Mouse (Mus musculus) liver, embryonic 12.5 days (tissue): ENCODE measurements at regions not wholly inside any gene's neighbourhood (a gene's known extent, or its start where the extent isn't known, plus 50 kb on each side); places are given as distances from the start of the nearest gene placed in this dataset.

Experiments used
- ATAC-seq: fragments of 200-750 bp; cut with Nextera tagmentation; 2 replicates; pipeline ENCODE4 v1.8.0; 2017; ENCODE audit warnings: moderate number of reproducible peaks, mild to moderate bottlenecking, moderate library complexity
- H3K27ac ChIP-seq: fragments of 300-500 bp; sonication (generic); 2 replicates; pipeline ENCODE4 v1.5.1; 2016; ENCODE audit warnings: mild to moderate bottlenecking
- H3K27me3 ChIP-seq: fragments of 300-500 bp; sonication (generic); replicated peaks from 2 replicates; pipeline ENCODE4 v1.6.1; 2016; ENCODE audit warnings: mild to moderate bottlenecking, moderate library complexity
- H3K36me3 ChIP-seq: fragments of 300-500 bp; sonication (generic); 2 replicates; pipeline ENCODE4 v1.6.1; 2016; ENCODE audit warnings: mild to moderate bottlenecking, moderate library complexity
- H3K4me1 ChIP-seq: fragments of 300-500 bp; sonication (generic); 2 replicates; pipeline ENCODE4 v1.6.1; 2016
- H3K4me2 ChIP-seq: fragments of 300-500 bp; sonication (generic); 2 replicates; pipeline ENCODE4 v1.6.1; 2016; ENCODE audit warnings: mild to moderate bottlenecking, moderate library complexity
- H3K4me3 ChIP-seq: fragments of 300-500 bp; sonication (generic); 2 replicates; pipeline ENCODE4 v1.5.1; 2016; ENCODE audit warnings: mild to moderate bottlenecking, moderate library complexity
- H3K9ac ChIP-seq: fragments of 300-500 bp; sonication (generic); 2 replicates; pipeline ENCODE4 v1.6.1; 2016; ENCODE audit warnings: mild to moderate bottlenecking, moderate library complexity
- H3K9me3 ChIP-seq: fragments of 300-500 bp; sonication (generic); replicated peaks from 2 replicates; pipeline ENCODE4 v1.6.1; 2016; ENCODE audit warnings: mild to moderate bottlenecking, moderate library complexity
- WGBS: fragments of 180-500 bp; shearing (Covaris S2); methylation state at CpG from one replicate; pipeline ENCODE4 v1.1.7; 2016; ENCODE audit not compliant: insufficient replicate concordance; 5-methylcytosine and 5-hydroxymethylcytosine counted together

DNA sequence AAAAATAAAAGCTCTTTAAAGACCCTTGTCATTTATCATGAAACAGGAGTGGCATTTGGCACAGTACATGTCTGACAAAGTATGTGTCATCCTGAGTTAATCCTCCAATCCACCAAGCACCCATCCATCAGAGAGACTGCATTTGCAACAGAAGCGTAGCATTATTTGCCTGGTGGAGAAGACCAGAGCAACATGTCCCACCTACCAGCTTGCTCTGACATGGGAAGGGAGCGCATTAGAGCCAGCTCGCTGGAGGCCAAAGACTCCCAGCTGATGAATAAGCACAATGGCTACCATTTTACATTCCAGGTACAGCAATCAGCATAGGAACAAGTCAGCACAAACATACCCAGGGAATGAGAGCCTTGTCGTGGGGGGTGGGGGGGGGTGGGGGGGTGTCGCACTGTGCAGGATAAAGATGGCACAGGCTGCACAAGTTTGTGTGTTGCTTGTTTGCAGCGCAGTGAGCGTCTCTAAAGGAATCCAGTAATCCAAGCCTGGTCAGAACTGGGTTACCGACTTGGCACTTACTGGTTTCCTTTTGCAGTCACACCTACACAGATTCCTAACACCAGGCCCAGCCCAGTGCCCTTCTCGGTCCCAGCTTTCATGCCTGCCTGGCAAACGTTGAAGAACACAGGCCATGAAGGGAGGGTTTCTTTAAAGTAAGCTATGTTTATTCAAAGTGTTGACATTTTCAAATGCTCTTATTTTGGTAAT lies 507.8 kb upstream of the Atp11b start:
- Histone ChIP-seq H3K9me3 (no peaks in the 10 kb centered on the region), H3K4me3 (no peak overlapping the region), H3K4me1 (no peaks in the 10 kb centered on the region), H3K27me3 (no peaks in the 10 kb centered on the region), H3K36me3 (no peaks in the 10 kb centered on the region), H3K27ac (no peak overlapping the region), H3K4me2 (no peak overlapping the region), H3K9ac (no peak overlapping the region)
- ATAC-seq, result no peak
- 62% methylated on average over 10 of the region's 10 CpGs for WGBS

DNA sequence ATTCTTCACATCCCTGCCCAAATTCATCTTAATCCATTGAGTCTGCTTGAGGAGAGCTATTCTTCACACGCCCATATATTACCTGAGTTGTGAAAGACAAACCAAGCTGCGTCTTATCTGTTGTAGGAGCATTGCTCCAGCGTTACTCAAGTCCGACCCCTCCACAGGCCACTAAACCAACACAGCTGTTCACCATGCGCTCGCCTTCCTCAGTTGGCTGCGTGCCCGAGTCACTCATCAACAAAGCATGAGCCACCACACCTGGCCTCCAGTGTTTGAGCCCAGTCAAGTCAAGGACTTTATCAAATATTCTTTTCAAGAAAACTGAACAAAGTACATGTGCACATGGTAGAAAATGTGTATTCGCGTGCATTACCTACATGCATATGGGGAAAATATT lies 504.7 kb upstream of the Atp11b start:
- H3K4me3 ChIP-seq, result no peak overlapping the region
- no peak for ATAC-seq
- 73% methylated on average over 10 of the region's 10 CpGs for WGBS
- no peak overlapping the region for H3K9ac ChIP-seq
- H3K4me1 ChIP-seq, result no peaks in the 10 kb centered on the region
- no peaks in the 10 kb centered on the region for H3K27me3 ChIP-seq
- H3K4me2 ChIP-seq, result no peak overlapping the region
- H3K36me3 ChIP-seq, result no peaks in the 10 kb centered on the region
- H3K27ac ChIP-seq, result no peak overlapping the region
- no peaks in the 10 kb centered on the region for H3K9me3 ChIP-seq

DNA sequence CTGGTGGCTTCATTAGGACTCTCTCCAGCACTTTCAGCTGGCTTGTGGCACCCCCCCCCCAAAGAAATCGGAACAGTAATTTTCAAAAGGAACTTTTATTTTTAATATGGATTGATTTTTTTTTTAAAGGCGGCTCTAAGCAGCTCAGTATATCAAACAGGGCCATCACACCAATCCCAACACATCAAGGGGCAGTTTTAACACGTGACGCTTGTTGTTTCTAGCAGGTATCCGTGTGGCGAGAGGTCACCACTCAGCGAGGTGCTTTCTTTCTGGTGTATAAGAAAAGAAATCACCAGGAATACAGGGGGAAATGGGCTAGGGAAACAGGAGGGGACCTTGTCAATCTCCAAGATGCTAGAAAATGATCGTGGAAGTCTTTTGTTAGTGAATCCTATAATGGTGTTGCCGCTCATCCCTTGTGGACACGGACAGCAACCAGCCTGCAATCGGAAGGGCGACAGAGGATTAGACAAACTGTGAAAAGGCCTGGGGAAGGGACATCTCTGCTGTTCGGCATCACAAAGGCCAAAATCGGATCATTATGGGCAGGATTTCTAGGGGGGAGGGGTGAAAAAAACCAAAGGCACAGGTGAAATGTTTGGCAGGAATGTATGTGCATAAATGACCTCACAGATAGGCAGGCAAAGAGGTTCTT lies 503.7 kb upstream of the Atp11b start:
- Histone ChIP-seq H3K36me3 (no peaks in the 10 kb centered on the region), H3K9ac (no peak overlapping the region), H3K27ac (no peak overlapping the region), H3K4me3 (no peak overlapping the region), H3K4me1 (no peaks in the 10 kb centered on the region), H3K27me3 (no peaks in the 10 kb centered on the region), H3K9me3 (no peaks in the 10 kb centered on the region), H3K4me2 (no peak overlapping the region)
- WGBS, result 61% methylated on average over 14 of the region's 14 CpGs
- no peak for ATAC-seq

DNA sequence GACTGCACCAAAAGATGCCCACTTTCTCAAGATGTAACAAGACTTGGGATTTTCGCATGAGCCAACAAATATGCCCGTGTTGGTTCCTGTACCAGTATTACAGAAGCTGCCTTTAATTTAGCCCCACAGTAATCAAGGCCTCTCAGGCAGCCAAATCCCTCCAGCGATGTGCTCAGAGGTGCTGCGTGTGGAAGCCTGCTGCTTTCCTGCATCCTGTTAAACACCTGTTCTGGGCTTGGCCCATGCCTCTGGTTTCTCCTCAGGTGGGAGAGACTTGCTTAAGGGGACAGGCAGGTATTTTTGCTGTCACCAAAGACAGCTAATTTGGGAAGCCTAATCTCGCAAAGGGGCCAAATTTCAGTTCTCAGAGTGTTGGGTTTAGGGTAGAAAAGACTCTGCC lies 500.0 kb upstream of the Atp11b start:
- Histone ChIP-seq H3K4me2 (no peak overlapping the region), H3K9ac (no peak overlapping the region), H3K36me3 (no peaks in the 10 kb centered on the region), H3K27ac (no peak overlapping the region), H3K27me3 (no peaks in the 10 kb centered on the region), H3K4me1 (no peaks in the 10 kb centered on the region), H3K4me3 (no peak overlapping the region), H3K9me3 (0 out of 2 replicates have a peak, but pooled peaks cover 2% of the 10 kb centered on the region)
- 50% methylated on average over 5 of the region's 5 CpGs for WGBS
- ATAC-seq, result no peak

DNA sequence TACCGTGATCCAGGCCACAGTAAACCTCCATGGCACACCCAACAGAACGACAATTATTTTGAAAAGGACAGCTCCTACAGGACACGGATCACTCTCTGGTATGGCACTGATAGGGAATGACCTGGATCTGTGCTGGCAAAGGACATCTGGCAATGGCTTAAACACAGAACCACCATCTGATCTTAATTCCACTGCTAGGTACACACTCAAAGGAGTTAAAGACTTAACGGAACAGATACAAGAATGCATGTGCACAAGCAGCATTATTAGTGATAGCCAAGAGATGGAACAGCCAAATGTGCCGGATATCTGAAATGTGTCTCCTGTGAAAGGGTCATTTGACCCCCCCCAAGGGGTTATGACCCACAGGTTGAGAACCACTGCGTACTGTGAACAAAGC lies 493.0 kb upstream of the Atp11b start:
- H3K4me1 ChIP-seq, result no peaks in the 10 kb centered on the region
- no peak overlapping the region for H3K4me2 ChIP-seq
- H3K9ac ChIP-seq, result no peak overlapping the region
- H3K9me3 ChIP-seq, result 0 out of 2 replicates have a peak, but pooled peaks cover 2% of the 10 kb centered on the region
- WGBS, result 75% methylated on average over 6 of the region's 6 CpGs
- no peaks in the 10 kb centered on the region for H3K27me3 ChIP-seq
- no peaks in the 10 kb centered on the region for H3K36me3 ChIP-seq
- H3K4me3 ChIP-seq, result no peak overlapping the region
- no peak overlapping the region for H3K27ac ChIP-seq
- ATAC-seq, result no peak

DNA sequence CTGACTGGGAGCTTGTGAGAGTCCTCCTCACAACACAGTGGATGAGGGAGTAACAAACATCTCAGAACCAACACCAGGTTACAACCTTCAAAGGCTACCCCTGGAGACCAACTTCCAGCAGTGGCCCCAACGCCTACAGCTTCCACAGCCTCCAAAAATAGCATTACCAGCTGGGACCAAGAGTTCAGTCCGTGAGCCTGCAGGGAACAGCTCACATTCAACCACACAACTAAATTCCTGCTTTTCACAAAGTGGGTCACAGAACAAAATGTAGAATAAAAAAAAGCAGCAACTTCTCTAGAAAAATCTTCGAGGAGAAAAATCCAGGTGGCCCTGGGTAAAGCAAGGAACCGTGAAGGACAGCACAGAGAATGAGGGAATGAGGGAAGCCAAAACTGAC lies 485.0 kb upstream of the Atp11b start:
- Histone ChIP-seq H3K4me1 (no peaks in the 10 kb centered on the region), H3K27ac (no peak overlapping the region), H3K4me2 (no peak overlapping the region), H3K27me3 (no peaks in the 10 kb centered on the region), H3K9ac (no peak overlapping the region), H3K9me3 (no peaks in the 10 kb centered on the region), H3K4me3 (no peak overlapping the region), H3K36me3 (no peaks in the 10 kb centered on the region)
- ATAC-seq, result no peak
- WGBS, result 47% methylated on average over 4 of the region's 4 CpGs

DNA sequence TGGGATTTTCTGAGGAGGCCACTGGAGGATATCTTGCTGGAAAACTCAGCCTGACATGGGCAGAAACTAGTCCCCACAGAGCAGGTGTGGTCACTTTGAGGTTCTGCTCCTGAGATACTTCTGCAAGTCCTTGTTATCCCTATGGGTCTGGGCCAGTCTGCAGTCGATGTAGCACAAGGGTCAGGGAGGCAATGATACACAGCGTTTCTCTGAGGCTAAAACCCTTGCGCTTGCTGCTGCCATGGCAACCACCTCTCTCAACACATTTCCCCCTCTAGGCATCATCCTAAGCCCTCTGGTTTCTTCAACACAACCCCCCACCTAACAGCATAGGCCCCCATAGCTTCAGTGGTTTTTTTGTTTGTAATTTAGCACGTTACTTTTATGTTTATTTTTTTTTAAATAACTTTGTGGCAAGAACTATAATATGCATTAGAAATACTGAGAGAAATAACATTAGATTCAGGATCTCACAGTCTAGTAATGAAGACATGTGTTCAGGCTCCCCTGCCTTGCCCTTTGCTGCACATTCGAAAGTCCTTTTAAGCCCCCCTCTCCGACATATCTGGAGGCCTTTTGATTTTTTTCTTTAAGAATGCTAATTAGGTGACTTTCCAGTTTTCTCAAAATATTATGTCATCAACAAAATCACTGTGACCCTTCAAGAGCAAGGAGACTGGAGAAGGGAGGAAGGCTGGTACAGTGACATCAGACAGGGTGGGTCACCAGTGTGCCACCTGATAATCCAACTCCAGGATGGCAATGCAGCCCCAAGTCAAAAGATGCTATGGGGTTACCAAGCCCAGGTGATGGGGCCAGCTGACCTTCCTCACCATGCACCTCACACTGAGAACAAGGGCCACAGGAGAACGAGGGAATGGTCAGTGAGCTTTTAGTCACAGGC lies 483.7 kb upstream of the Atp11b start:
- Histone ChIP-seq H3K4me3 (no peak overlapping the region), H3K9ac (no peak overlapping the region), H3K36me3 (no peaks in the 10 kb centered on the region), H3K4me2 (no peak overlapping the region), H3K27me3 (no peaks in the 10 kb centered on the region), H3K9me3 (no peaks in the 10 kb centered on the region), H3K27ac (no peak overlapping the region), H3K4me1 (no peaks in the 10 kb centered on the region)
- WGBS, result 57% methylated on average over 7 of the region's 7 CpGs
- no peak for ATAC-seq

DNA sequence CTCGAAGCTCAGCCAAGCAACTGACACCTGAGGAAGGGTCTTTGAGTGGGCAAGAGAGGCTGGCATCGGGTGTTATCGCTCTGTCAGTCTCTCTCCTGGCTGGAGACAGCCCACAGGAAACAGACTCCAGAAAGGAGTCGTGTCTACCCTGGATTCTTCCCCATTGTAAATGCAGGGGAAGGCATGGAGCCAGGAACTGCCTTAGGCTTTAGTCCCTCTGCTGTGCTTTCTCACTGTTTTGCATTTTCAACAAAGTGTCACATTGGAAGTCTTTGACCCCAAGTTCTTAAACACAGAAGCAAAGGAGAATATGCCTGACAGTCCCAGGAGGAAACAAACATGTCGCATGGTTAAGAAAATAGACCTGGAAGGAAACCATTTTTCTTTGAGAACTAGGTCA lies 480.4 kb upstream of the Atp11b start:
- no peak overlapping the region for H3K9ac ChIP-seq
- no peaks in the 10 kb centered on the region for H3K27me3 ChIP-seq
- H3K36me3 ChIP-seq, result no peaks in the 10 kb centered on the region
- no peak overlapping the region for H3K27ac ChIP-seq
- no peak for ATAC-seq
- 37% methylated on average over 5 of the region's 5 CpGs for WGBS
- H3K9me3 ChIP-seq, result no peaks in the 10 kb centered on the region
- H3K4me2 ChIP-seq, result no peak overlapping the region
- no peaks in the 10 kb centered on the region for H3K4me1 ChIP-seq
- H3K4me3 ChIP-seq, result no peak overlapping the region

DNA sequence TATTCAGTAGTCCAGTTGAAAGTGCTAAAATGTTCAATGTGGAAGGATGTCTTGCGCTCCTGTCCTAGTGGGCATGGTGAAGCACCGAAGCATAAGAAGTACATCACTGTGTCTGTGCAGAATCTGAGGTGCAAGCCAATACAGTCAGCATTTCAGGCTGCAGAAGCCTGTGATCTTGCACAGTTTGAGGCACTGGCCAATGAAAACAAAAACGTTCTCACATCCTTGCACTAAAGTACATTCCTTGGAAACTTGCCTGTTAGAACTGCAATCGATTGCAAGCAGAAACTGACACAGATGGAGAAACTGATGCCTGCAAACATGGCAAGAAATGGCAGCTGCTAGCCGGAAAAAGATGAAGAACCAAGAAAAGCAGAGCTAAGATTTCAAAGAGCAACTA lies 472.9 kb upstream of the Atp11b start:
- Histone ChIP-seq H3K4me1 (no peaks in the 10 kb centered on the region), H3K27me3 (no peaks in the 10 kb centered on the region), H3K27ac (no peak overlapping the region), H3K9me3 (no peaks in the 10 kb centered on the region), H3K4me2 (no peak overlapping the region), H3K9ac (no peak overlapping the region), H3K4me3 (no peak overlapping the region), H3K36me3 (no peaks in the 10 kb centered on the region)
- 64% methylated on average over 5 of the region's 5 CpGs for WGBS
- no peak for ATAC-seq

DNA sequence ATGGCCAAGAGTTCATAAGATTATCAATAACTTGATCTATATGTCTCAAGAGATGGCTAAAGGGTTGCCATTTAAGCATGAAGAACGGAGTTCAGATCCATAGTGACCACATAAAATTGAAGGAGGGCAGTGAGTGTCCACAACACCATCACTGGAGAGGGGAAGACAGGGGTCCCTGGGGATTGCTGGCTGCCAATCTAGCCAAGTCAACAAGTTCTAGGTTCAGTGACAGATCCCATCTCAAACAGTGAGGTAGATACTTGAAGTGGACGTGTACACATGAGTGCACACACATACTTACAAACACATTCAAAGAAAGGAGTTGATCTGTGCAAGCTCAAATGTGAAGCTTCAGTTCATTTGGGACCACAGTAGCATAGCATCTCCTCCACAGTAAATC lies 471.8 kb upstream of the Atp11b start:
- H3K9ac ChIP-seq, result no peak overlapping the region

DNA sequence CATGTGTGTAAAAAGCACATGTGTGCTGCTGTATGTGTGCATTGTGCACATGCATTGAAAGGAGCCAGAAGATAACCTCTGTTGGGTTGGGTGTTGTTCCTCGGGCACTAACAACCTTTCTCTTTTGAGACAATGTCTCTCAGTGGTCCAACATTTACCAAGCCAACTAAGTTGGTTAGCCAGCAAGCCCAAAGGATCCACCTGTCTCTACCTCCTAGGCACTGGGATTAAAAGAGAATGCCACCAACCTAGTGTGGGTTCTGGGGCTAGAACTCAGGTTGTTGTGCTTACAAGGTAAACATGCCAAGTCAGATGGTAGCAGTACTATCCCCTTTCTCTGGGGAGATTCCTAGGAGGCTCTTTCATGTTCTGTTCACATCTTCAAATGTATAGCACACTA lies 459.1 kb upstream of the Atp11b start:
- H3K36me3 ChIP-seq, result no peaks in the 10 kb centered on the region
- no peak overlapping the region for H3K27ac ChIP-seq
- H3K9me3 ChIP-seq, result no peaks in the 10 kb centered on the region
- WGBS, result 55% methylated on average over 1 of the region's 1 CpGs
- H3K4me2 ChIP-seq, result no peak overlapping the region
- ATAC-seq, result no peak
- no peaks in the 10 kb centered on the region for H3K27me3 ChIP-seq
- no peaks in the 10 kb centered on the region for H3K4me1 ChIP-seq
- H3K4me3 ChIP-seq, result no peak overlapping the region
- H3K9ac ChIP-seq, result no peak overlapping the region

More for the DNA sequence above, 471.8 kb upstream of the Atp11b start:
- Histone ChIP-seq H3K4me1 (no peaks in the 10 kb centered on the region), H3K4me3 (no peak overlapping the region), H3K9me3 (no peaks in the 10 kb centered on the region), H3K27me3 (no peaks in the 10 kb centered on the region), H3K27ac (no peak overlapping the region), H3K4me2 (no peak overlapping the region), H3K36me3 (no peaks in the 10 kb centered on the region)
- WGBS, result 60% methylated on average over 2 of the region's 2 CpGs
- no peak for ATAC-seq

DNA sequence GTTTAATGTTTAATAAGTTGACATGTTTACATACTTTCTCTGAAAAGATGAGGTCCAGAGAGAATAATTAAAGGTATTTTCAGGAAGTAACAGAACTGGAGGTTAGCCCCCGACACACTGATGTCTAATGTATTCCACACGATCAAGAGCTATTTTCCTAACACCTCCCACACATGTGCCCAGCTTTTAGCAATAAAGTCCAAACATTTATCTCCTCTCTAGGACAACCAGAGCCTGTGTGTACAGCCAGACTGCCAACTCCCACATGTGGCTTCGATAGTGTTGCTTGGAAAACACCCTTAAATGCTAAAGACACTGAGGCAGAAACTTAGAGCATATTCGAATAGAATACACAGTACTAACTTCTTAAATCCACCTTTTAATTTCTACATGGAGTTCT lies 458.2 kb upstream of the Atp11b start:
- H3K27ac ChIP-seq, result no peak overlapping the region
- ATAC-seq, result no peak
- H3K27me3 ChIP-seq, result no peaks in the 10 kb centered on the region
- no peaks in the 10 kb centered on the region for H3K36me3 ChIP-seq
- H3K4me1 ChIP-seq, result no peaks in the 10 kb centered on the region
- H3K4me2 ChIP-seq, result no peak overlapping the region
- 55% methylated on average over 4 of the region's 4 CpGs for WGBS
- no peaks in the 10 kb centered on the region for H3K9me3 ChIP-seq
- no peak overlapping the region for H3K4me3 ChIP-seq
- no peak overlapping the region for H3K9ac ChIP-seq
